Mouse (Mus musculus): ENCODE results near the gene Olig3. TPM values are rescaled to one million over a fixed set of nuclear protein-coding genes. Genes with fewer than 3 reads are reported as not detected.

Gene Olig3
- 0.22 TPM for polyA plus RNA-seq (2014; fragmentation: Illumina TruSeq; extraction: RNeasy Lipid Tissue Mini Kit (QIAGEN cat#74804); ENCODE audit: insufficient read depth, low read depth, low replicate concordance)

DNA sequence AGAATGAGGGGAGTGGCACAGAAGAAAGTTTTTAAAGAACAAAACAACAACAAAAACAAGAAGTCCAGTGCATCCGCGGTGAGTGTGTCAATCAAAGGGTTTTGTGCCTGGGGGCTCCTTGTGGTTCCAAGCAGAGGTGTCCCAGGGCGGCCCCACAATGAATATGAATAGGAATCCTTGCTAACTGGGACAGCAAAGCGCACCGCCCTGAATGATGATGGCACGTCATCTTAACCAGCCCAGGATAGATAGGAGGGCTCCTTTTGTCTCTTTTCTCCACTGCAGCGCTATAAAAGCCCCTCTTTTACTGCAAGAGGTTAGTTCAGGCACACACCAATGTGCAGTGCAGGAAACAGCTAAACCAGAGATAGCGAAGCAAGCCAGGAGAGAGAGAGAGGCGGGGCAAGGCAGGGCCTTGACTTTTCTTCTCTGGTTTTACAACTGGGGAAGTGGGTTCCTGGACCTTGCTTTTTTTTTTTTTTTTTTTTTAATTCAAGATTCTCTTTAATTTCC, at the start of gene Olig3:
Olig3 (plus strand) TSS at position 463 of the 513 bp plus-strand sequence.

Other genes with a start within 250 kb of the Olig3 start
- 137 TPM for gene Ifngr1, start 235.4 kb downstream of the Olig3 start, polyA plus RNA-seq (2014; fragmentation: Illumina TruSeq; extraction: RNeasy Lipid Tissue Mini Kit (QIAGEN cat#74804); ENCODE audit: insufficient read depth, low read depth, low replicate concordance)